In the genomic region with DNA sequence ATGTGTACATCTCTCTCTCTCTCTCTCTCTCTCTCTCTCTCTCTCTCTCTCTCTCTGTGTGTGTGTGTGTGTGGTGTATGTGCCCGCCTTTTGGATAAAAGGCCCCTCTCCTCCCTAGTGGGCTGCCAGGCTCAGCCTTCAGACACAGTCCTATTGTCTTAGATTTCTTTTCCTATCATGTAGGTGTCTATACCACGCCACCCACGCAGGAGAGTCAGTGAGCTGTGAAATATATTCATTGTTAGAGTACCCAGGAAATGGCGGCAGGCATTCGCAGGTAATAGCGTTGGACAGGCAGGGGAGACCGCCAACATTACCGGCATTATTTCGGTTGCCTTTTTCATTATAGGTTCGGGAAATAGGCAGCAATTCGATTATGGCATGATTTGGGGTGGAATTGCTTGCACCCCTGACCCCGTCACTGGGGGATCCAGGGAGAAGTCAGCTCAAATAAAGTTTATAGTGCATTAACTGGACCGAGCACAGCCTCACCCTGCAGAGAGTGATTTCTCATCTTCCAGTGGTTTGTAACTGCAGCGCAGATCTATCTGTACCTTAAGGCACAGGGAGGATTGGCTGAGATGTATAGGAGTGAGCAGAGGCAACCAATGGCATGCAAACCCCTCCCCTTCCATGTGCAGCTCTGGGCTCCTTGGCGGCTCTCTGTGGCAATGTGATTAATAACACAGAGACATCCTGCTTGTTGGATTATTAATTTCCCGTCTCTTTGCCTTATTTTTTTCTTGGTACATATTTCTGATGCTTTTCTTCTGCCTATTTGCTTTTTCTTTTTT, we compare ENCODE assay signal across 11 mouse cellular contexts.
DNase-seq lines count a peak whose midpoint lies in the region; ATAC-seq and TF ChIP-seq lines count a peak whose summit lies in the region.
"Had no signal": no experiment of that assay in that cellular context is flagged by ENCODE, and none has a peak within 500 bp of the region (broad histone marks: within the 10 kb centered on the region; RNA-seq: fewer than 3 reads in every experiment).

No protein-coding gene starts in this region.

- H3K9me3 ChIP-seq in forebrain, embryonic 14.5 days (replicated peaks; ENCODE audit: control insufficient read depth, low read length) = no peaks in the 10 kb centered on the region
- H3K9me3 ChIP-seq in forebrain, embryonic 12.5 days = no peaks in the 10 kb centered on the region
- H3K9me3 ChIP-seq in embryonic facial prominence, embryonic 11.5 days (replicated peaks; ENCODE audit: control insufficient read depth, low read length) = no peaks in the 10 kb centered on the region
- no peaks in the 10 kb centered on the region for H3K9me3 ChIP-seq in kidney, embryonic 14.5 days (ENCODE audit: control insufficient read depth, low read length)
- H3K9me3 ChIP-seq in midbrain, postnatal 0 days (ENCODE audit: low read length) = no peaks in the 10 kb centered on the region

- no peak overlapping the region for H3K9ac ChIP-seq in forebrain, embryonic 14.5 days (ENCODE audit: low read length)
- H3K9ac ChIP-seq in forebrain, embryonic 12.5 days = no peak overlapping the region
- no peak overlapping the region for H3K9ac ChIP-seq in embryonic facial prominence, embryonic 11.5 days (replicated peaks; ENCODE audit: low read length)
- H3K9ac ChIP-seq in kidney, embryonic 14.5 days (ENCODE audit: low read depth, low read length) = 0 out of 2 replicates have a peak overlapping the region, but pooled peaks have one; percentile 8
- 0 out of 2 replicates have a peak overlapping the region, but pooled peaks have one; percentile 4 for H3K9ac ChIP-seq in midbrain, postnatal 0 days (replicated peaks; ENCODE audit: low read length, poor library complexity, severe bottlenecking)

- peaks cover 42% of the 10 kb centered on the region for H3K4me1 ChIP-seq in forebrain, embryonic 14.5 days (ENCODE audit: control insufficient read depth, insufficient read depth, low read length)
- H3K4me1 ChIP-seq in forebrain, embryonic 12.5 days = peaks cover 56% of the 10 kb centered on the region
- H3K4me1 ChIP-seq in embryonic facial prominence, embryonic 11.5 days (ENCODE audit: control insufficient read depth, insufficient read depth, low read length) = no peaks in the 10 kb centered on the region; the same call in 1 of the 2 replicates
- peaks cover 33% of the 10 kb centered on the region; the same call in 1 of the 2 replicates for H3K4me1 ChIP-seq in kidney, embryonic 14.5 days (ENCODE audit: control insufficient read depth, insufficient read depth, low read length)
- H3K4me1 ChIP-seq in midbrain, postnatal 0 days (ENCODE audit: insufficient read depth, low read length) = peaks cover 21% of the 10 kb centered on the region; the same call in 1 of the 2 replicates

- 53% methylated on average over 16 of the region's 16 CpGs for WGBS in forebrain, embryonic 14.5 days
- WGBS in forebrain, embryonic 12.5 days = 59% methylated on average over 16 of the region's 16 CpGs
- 63% methylated on average over 16 of the region's 16 CpGs for WGBS in embryonic facial prominence, embryonic 11.5 days
- 32% methylated on average over 16 of the region's 16 CpGs for WGBS in kidney, embryonic 14.5 days
- WGBS in midbrain, postnatal 0 days = 52% methylated on average over 16 of the region's 16 CpGs

- H3K27ac ChIP-seq in forebrain, embryonic 14.5 days (ENCODE audit: low read depth, low read length) = no peak overlapping the region
- H3K27ac ChIP-seq in forebrain, embryonic 12.5 days = no peak overlapping the region
- no peak overlapping the region for H3K27ac ChIP-seq in embryonic facial prominence, embryonic 11.5 days (replicated peaks; ENCODE audit: low read depth, low read length)
- peak overlapping the region; percentile 69 for H3K27ac ChIP-seq in kidney, embryonic 14.5 days (ENCODE audit: low read depth, low read length)
- H3K27ac ChIP-seq in midbrain, postnatal 0 days (ENCODE audit: low read depth, low read length) = 0 out of 2 replicates have a peak overlapping the region, but pooled peaks have one; percentile 26

- DNase-seq in forebrain, embryonic 14.5 days (ENCODE audit: low spot score) = peak; percentile 63
- peak; percentile 65 for DNase-seq in embryonic facial prominence, embryonic 11.5 days (ENCODE audit: low spot score)
- DNase-seq in midbrain, postnatal 0 days (ENCODE audit: low spot score) = peak; percentile 75
- DNase-seq in spleen, postnatal 14 days (ENCODE audit: low spot score in 2 of 2) = no peak
- DNase-seq in lung, postnatal 25 days (ENCODE audit: low spot score) = no peak
- DNase-seq in spleen, adult 18-20 months = no peak
- DNase-seq: adrenal gland, postnatal 10 days; thymus, postnatal 25 days had no signal

- ATAC-seq in forebrain, embryonic 14.5 days = peak; percentile 57
- no peak; the same call in 1 of the 2 replicates for ATAC-seq in forebrain, embryonic 12.5 days (ENCODE audit: low FRiP score)
- ATAC-seq in embryonic facial prominence, embryonic 11.5 days (replicated peaks; ENCODE audit: insufficient number of reproducible peaks, low FRiP score, low TSS enrichment, low read depth) = peak; percentile 66
- peak; percentile 83 for ATAC-seq in kidney, embryonic 14.5 days (ENCODE audit: low FRiP score, low TSS enrichment)
- peak; percentile 82 for ATAC-seq in midbrain, postnatal 0 days (ENCODE audit: low FRiP score)

- no peaks in the 10 kb centered on the region for H3K27me3 ChIP-seq in forebrain, embryonic 14.5 days (replicated peaks; ENCODE audit: control insufficient read depth, insufficient read depth, low read length)
- peaks cover 23% of the 10 kb centered on the region for H3K27me3 ChIP-seq in forebrain, embryonic 12.5 days
- no peaks in the 10 kb centered on the region for H3K27me3 ChIP-seq in embryonic facial prominence, embryonic 11.5 days (ENCODE audit: control insufficient read depth, insufficient read depth, low read length)
- H3K27me3 ChIP-seq in kidney, embryonic 14.5 days (ENCODE audit: control insufficient read depth, insufficient read depth, low read length) = no peaks in the 10 kb centered on the region
- no peaks in the 10 kb centered on the region for H3K27me3 ChIP-seq in midbrain, postnatal 0 days (ENCODE audit: insufficient read depth, low read length)

- H3K4me2 ChIP-seq in forebrain, embryonic 14.5 days (ENCODE audit: low read length) = 0 out of 2 replicates have a peak overlapping the region, but pooled peaks have one; percentile 3
- H3K4me2 ChIP-seq in forebrain, embryonic 12.5 days = no peak overlapping the region
- H3K4me2 ChIP-seq in embryonic facial prominence, embryonic 11.5 days (ENCODE audit: low read depth, low read length) = peak overlapping the region; percentile 10; the same call in 1 of the 2 replicates
- H3K4me2 ChIP-seq in kidney, embryonic 14.5 days (replicated peaks; ENCODE audit: low read depth, low read length) = peak overlapping the region; percentile 41
- H3K4me2 ChIP-seq in midbrain, postnatal 0 days (ENCODE audit: low read depth, low read length, poor library complexity, severe bottlenecking) = peak overlapping the region; percentile 34

- no peak overlapping the region for H3K4me3 ChIP-seq in forebrain, embryonic 14.5 days (ENCODE audit: low read depth, low read length)
- no peak overlapping the region for H3K4me3 ChIP-seq in forebrain, embryonic 12.5 days (replicated peaks)
- H3K4me3 ChIP-seq in embryonic facial prominence, embryonic 11.5 days (ENCODE audit: low read depth, low read length) = no peak overlapping the region
- H3K4me3 ChIP-seq in kidney, embryonic 14.5 days (ENCODE audit: low read length) = peak overlapping the region; percentile 19; the same call in 1 of the 2 replicates
- H3K4me3 ChIP-seq in midbrain, postnatal 0 days (ENCODE audit: low read depth, low read length) = peak overlapping the region; percentile 18; the same call in 1 of the 2 replicates
- H3K4me3 ChIP-seq: erythroblast, embryonic 14.5 days had no signal

- TF ChIP-seq CTCF in midbrain, postnatal 0 days (IDR thresholded peaks at IDR 0.05) = peak; percentile 37

- no peaks in the 10 kb centered on the region for H3K36me3 ChIP-seq in forebrain, embryonic 14.5 days (ENCODE audit: control insufficient read depth, insufficient read depth, low read length)
- H3K36me3 ChIP-seq in forebrain, embryonic 12.5 days (replicated peaks) = no peaks in the 10 kb centered on the region
- H3K36me3 ChIP-seq in embryonic facial prominence, embryonic 11.5 days (replicated peaks; ENCODE audit: control insufficient read depth, insufficient read depth, low read depth, low read length) = no peaks in the 10 kb centered on the region
- H3K36me3 ChIP-seq in kidney, embryonic 14.5 days (ENCODE audit: control insufficient read depth, insufficient read depth, low read length) = no peaks in the 10 kb centered on the region
- no peaks in the 10 kb centered on the region for H3K36me3 ChIP-seq in midbrain, postnatal 0 days (ENCODE audit: insufficient read depth, low read length)

Comparison
In these comparisons a context has a peak if more than half of its experiments do, and no peak if none do; other contexts are left out.
1. DNase-seq: peak in forebrain, embryonic 14.5 days (single experiment), embryonic facial prominence, embryonic 11.5 days (single experiment) and midbrain, postnatal 0 days (single experiment); none in spleen, postnatal 14 days (0 of 2), lung, postnatal 25 days (single experiment) and spleen, adult 18-20 months (0 of 2).
2. H3K27ac ChIP-seq: peak in kidney, embryonic 14.5 days (single experiment) and midbrain, postnatal 0 days (single experiment); none in forebrain, embryonic 14.5 days (single experiment), forebrain, embryonic 12.5 days (single experiment) and embryonic facial prominence, embryonic 11.5 days (single experiment).
3. H3K4me3 ChIP-seq: peak in kidney, embryonic 14.5 days (single experiment) and midbrain, postnatal 0 days (single experiment); none in forebrain, embryonic 14.5 days (single experiment), forebrain, embryonic 12.5 days (single experiment) and embryonic facial prominence, embryonic 11.5 days (single experiment).
4. H3K9ac ChIP-seq: peak in kidney, embryonic 14.5 days (single experiment) and midbrain, postnatal 0 days (single experiment); none in forebrain, embryonic 14.5 days (single experiment), forebrain, embryonic 12.5 days (single experiment) and embryonic facial prominence, embryonic 11.5 days (single experiment).